Mouse (Mus musculus) embryonic facial prominence, embryonic 14.5 days (tissue): Measurements from ENCODE around the gene Psme1. TPM values are rescaled to one million over a fixed set of nuclear protein-coding genes. Genes with fewer than 3 reads are reported as not detected.
A peak's percentile ranks its signal among the peaks of the same experiment; 100 is the strongest.

Source experiments
- ATAC-seq: fragments of 200-750 bp; cut with Nextera tagmentation; 2 replicates; pipeline ENCODE4 v1.8.0; 2017; ENCODE audit warnings: low read depth, moderate number of reproducible peaks, moderate TSS enrichment
- DNase-seq: peaks from one replicate; pipeline ENCODE4 v3.0.0-alpha.2; 2015; ENCODE audit warnings: low spot score
- H3K27ac ChIP-seq: fragments of 300-500 bp; sonication (generic); replicated peaks from 2 replicates; pipeline ENCODE4 v1.5.1; 2014; ENCODE audit warnings: low read depth, mild to moderate bottlenecking, low read length, moderate library complexity
- H3K27me3 ChIP-seq: fragments of 300-500 bp; sonication (generic); replicated peaks from 2 replicates; pipeline ENCODE4 v1.6.1; 2014; ENCODE audit warnings: low read length; ENCODE audit not compliant: control insufficient read depth, insufficient read depth
- H3K36me3 ChIP-seq: fragments of 300-500 bp; sonication (generic); 2 replicates; pipeline ENCODE4 v1.6.1; 2014; ENCODE audit warnings: low read length, mixed read lengths; ENCODE audit not compliant: control insufficient read depth, insufficient read depth
- H3K4me1 ChIP-seq: fragments of 300-500 bp; sonication (generic); 2 replicates; pipeline ENCODE4 v1.6.1; 2014; ENCODE audit warnings: antibody characterized with exemption, low read length; ENCODE audit not compliant: control insufficient read depth, insufficient read depth
- H3K4me2 ChIP-seq: fragments of 300-500 bp; sonication (generic); 2 replicates; pipeline ENCODE4 v1.6.1; 2014; ENCODE audit warnings: low read depth, mild to moderate bottlenecking, low read length, moderate library complexity, mixed read lengths
- H3K4me3 ChIP-seq: fragments of 300-500 bp; sonication (generic); 2 replicates; pipeline ENCODE4 v1.5.1; 2014; ENCODE audit warnings: low read depth, mild to moderate bottlenecking, low read length
- H3K9ac ChIP-seq: fragments of 300-500 bp; sonication (generic); 2 replicates; pipeline ENCODE4 v1.6.1; 2014; ENCODE audit warnings: low read depth, mild to moderate bottlenecking, low read length, moderate library complexity, mixed read lengths
- H3K9me3 ChIP-seq: fragments of 300-500 bp; sonication (generic); 2 replicates; pipeline ENCODE4 v1.6.1; 2016; ENCODE audit warnings: low read length; ENCODE audit not compliant: control insufficient read depth
- WGBS: fragments of 180-500 bp; shearing (Covaris S2); extraction: QIAGEN DNeasy Blood & Tissue Kit; methylation state at CpG from one replicate; pipeline ENCODE4 v1.1.7; 2014; 5-methylcytosine and 5-hydroxymethylcytosine counted together
- polyA plus RNA-seq: library from polyadenylated mRNA; unstranded; fragments of >200 nt; fragmentation: Nextera tagmentation; extraction: Ambion mirVana; gene quantifications from 2 replicates; pipeline ENCODE4 v1.2.1, GENCODE M21; 2014

Psme1 gene
- polyA plus RNA-seq, 1 experiment from 2014 or later = 123 TPM

GRCm38 (mm10) chr14:55561860-55562259, 16.1 kb upstream of the Psme1 start:
- no peaks in the 10 kb centered on the region for H3K9me3 ChIP-seq
- 81% methylated on average over 10 of the region's 10 CpGs for WGBS
- peaks cover 8% of the 10 kb centered on the region for H3K4me1 ChIP-seq
- DNase-seq = no peak
- H3K27me3 ChIP-seq = no peaks in the 10 kb centered on the region
- H3K36me3 ChIP-seq = peaks cover 38% of the 10 kb centered on the region
- H3K9ac ChIP-seq = no peak overlapping the region
- H3K4me2 ChIP-seq = peak overlapping the region; percentile 65
- H3K4me3 ChIP-seq = peak overlapping the region; percentile 70; the same call in 1 of the 2 replicates
- H3K27ac ChIP-seq = no peak overlapping the region
- no peak for ATAC-seq

- 84% methylated on average over 11 of the region's 11 CpGs for WGBS
- H3K9ac ChIP-seq = no peak overlapping the region
- H3K9me3 ChIP-seq = no peaks in the 10 kb centered on the region
- peaks cover 8% of the 10 kb centered on the region for H3K4me1 ChIP-seq
- H3K36me3 ChIP-seq = peaks cover 50% of the 10 kb centered on the region
- DNase-seq (no peak), ATAC-seq (no peak)
- no peak overlapping the region for H3K4me3 ChIP-seq
- no peaks in the 10 kb centered on the region for H3K27me3 ChIP-seq
- H3K4me2 ChIP-seq = no peak overlapping the region
- H3K27ac ChIP-seq = no peak overlapping the region
Observed at GRCm38 (mm10) chr14:55563249-55563648, 14.7 kb upstream of the Psme1 start.

GRCm38 (mm10) chr14:55565748-55566147, 12.2 kb upstream of the Psme1 start:
- Histone ChIP-seq H3K36me3 (peaks cover 58% of the 10 kb centered on the region), H3K4me3 (no peak overlapping the region), H3K9me3 (no peaks in the 10 kb centered on the region), H3K4me1 (peaks cover 8% of the 10 kb centered on the region), H3K27me3 (no peaks in the 10 kb centered on the region), H3K9ac (no peak overlapping the region), H3K4me2 (no peak overlapping the region), H3K27ac (no peak overlapping the region)
- no peak for DNase-seq
- no peak for ATAC-seq
- WGBS = 84% methylated on average over 3 of the region's 3 CpGs

- Histone ChIP-seq H3K9ac (no peak overlapping the region), H3K27me3 (no peaks in the 10 kb centered on the region), H3K4me1 (no peaks in the 10 kb centered on the region), H3K4me3 (no peak overlapping the region), H3K27ac (no peak overlapping the region), H3K9me3 (no peaks in the 10 kb centered on the region), H3K36me3 (peaks cover 58% of the 10 kb centered on the region), H3K4me2 (no peak overlapping the region)
- WGBS = 90% methylated on average over 3 of the region's 3 CpGs
- DNase-seq (no peak), ATAC-seq (no peak)
Observed at GRCm38 (mm10) chr14:55567496-55567895, 10.4 kb upstream of the Psme1 start.

DNA sequence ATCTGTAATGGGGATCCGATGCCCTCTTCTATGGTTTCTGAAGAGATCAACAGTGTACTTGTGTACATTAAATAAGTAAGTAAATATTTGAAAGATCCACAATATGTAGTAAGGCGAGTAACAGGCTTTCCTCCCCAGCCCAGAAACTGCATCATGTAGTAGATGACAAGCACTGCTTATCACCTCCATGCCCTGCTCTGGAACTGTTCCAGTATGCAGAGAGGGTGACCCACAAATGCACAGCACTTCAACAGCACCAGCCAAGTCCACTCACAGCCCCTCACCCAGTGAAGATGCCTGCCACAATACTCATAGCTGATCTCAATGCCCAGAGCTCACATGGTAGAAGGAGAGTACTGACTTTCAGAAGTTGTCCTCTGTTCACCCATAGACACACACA, 7.3 kb upstream of the Psme1 start:
- ATAC-seq (no peak), DNase-seq (no peak)
- Histone ChIP-seq H3K27me3 (no peaks in the 10 kb centered on the region), H3K4me2 (no peak overlapping the region), H3K4me3 (no peak overlapping the region), H3K27ac (no peak overlapping the region), H3K9me3 (no peaks in the 10 kb centered on the region), H3K36me3 (peaks cover 33% of the 10 kb centered on the region), H3K9ac (no peak overlapping the region), H3K4me1 (no peaks in the 10 kb centered on the region)
- 82% methylated on average over 2 of the region's 2 CpGs for WGBS

GRCm38 (mm10) chr14:55571760-55572159, 6.2 kb upstream of the Psme1 start:
- no peaks in the 10 kb centered on the region for H3K4me1 ChIP-seq
- no peak for DNase-seq
- no peak for ATAC-seq
- no peak overlapping the region for H3K9ac ChIP-seq
- no peak overlapping the region for H3K4me3 ChIP-seq
- H3K27me3 ChIP-seq = no peaks in the 10 kb centered on the region
- H3K9me3 ChIP-seq = no peaks in the 10 kb centered on the region
- H3K27ac ChIP-seq = no peak overlapping the region
- H3K36me3 ChIP-seq = peaks cover 22% of the 10 kb centered on the region; the same call in 1 of the 2 replicates
- H3K4me2 ChIP-seq = no peak overlapping the region

GRCm38 (mm10) chr14:55575302-55575701, 2.6 kb upstream of the Psme1 start, which contains the start of gene Fitm1:
TSS of gene Fitm1 (plus strand) at chr14:55575617.
- no peak within 1 kb of the TSS for H3K27ac ChIP-seq
- H3K27me3 ChIP-seq = no peaks in the 10 kb centered on the region
- H3K9me3 ChIP-seq = no peaks in the 10 kb centered on the region
- DNase-seq (peak; percentile 51), ATAC-seq (peak; percentile 41; the same call in 1 of the 2 replicates)
- H3K4me2 ChIP-seq = no peak within 1 kb of the TSS
- H3K4me3 ChIP-seq = peak within 1 kb of the TSS; percentile 20
- WGBS = 67% methylated on average over 8 of the region's 8 CpGs
- H3K4me1 ChIP-seq = 0 out of 2 replicates have a peak, but pooled peaks cover 3% of the 10 kb centered on the region
- H3K9ac ChIP-seq = 0 out of 2 replicates have a peak within 1 kb of the TSS, but pooled peaks have one; percentile 35
- H3K36me3 ChIP-seq = peaks cover 4% of the 10 kb centered on the region; the same call in 1 of the 2 replicates

GRCm38 (mm10) chr14:55575711-55576110, 2.2 kb upstream of the Psme1 start:
- Histone ChIP-seq H3K27ac (no peak overlapping the region), H3K4me3 (peak overlapping the region; percentile 20), H3K4me1 (0 out of 2 replicates have a peak, but pooled peaks cover 3% of the 10 kb centered on the region), H3K36me3 (peaks cover 8% of the 10 kb centered on the region; the same call in 1 of the 2 replicates), H3K27me3 (no peaks in the 10 kb centered on the region), H3K4me2 (no peak overlapping the region), H3K9me3 (no peaks in the 10 kb centered on the region), H3K9ac (0 out of 2 replicates have a peak overlapping the region, but pooled peaks have one; percentile 35)
- 55% methylated on average over 13 of the region's 13 CpGs for WGBS
- no peak for DNase-seq
- ATAC-seq = no peak

DNA sequence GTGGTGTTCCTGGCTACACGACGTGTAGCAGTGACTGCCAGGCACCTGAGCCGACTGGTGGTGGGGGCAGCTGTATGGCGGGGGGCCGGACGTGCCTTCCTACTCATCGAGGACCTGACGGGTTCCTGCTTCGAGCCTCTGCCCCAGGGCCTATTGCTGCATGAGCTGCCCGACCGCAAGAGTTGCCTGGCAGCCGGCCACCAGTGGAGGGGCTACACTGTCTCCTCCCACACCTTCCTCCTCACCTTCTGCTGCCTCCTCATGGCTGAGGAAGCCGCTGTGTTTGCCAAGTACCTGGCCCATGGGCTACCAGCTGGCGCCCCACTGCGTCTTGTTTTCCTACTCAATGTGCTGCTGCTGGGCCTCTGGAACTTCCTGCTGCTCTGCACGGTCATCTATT, 1.5 kb upstream of the Psme1 start:
- H3K4me3 ChIP-seq = no peak overlapping the region
- ATAC-seq (no peak), DNase-seq (no peak)
- 69% methylated on average over 11 of the region's 16 CpGs for WGBS
- no peaks in the 10 kb centered on the region for H3K9me3 ChIP-seq
- peaks cover 15% of the 10 kb centered on the region for H3K36me3 ChIP-seq
- no peaks in the 10 kb centered on the region for H3K27me3 ChIP-seq
- H3K27ac ChIP-seq = no peak overlapping the region
- no peak overlapping the region for H3K9ac ChIP-seq
- H3K4me2 ChIP-seq = no peak overlapping the region
- 0 out of 2 replicates have a peak, but pooled peaks cover 3% of the 10 kb centered on the region for H3K4me1 ChIP-seq
